Mouse (Mus musculus): Measurements from ENCODE around the gene Ankrd11.

DNA sequence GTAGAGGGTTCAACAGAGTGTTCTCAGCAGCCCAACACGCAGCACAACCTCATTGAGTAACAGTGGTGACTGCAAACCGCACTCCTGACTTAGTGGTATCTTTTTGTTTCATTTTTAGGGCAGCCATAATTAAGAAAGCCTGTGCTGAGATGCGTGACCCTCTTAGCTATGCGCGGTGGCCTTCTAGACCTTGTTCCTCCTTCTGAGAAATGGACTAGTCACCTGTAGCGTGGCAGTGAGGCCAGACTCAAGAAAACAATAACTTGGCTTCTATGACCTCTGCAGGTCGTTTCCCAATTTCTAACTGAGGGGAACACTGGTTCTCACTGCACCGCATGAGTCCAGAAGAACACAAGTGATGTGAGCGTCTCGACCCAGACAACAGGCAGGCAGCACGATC, 137.6 kb downstream of the Ankrd11 start:
- TF ChIP-seq CTCF (conservative IDR thresholded peaks at IDR 0.05; ENCODE audit: low read length) (no peak), POU5F1 (IDR thresholded peaks at IDR 0.05; ENCODE audit: borderline replicate concordance, low read length) (no peak), NANOG (IDR thresholded peaks at IDR 0.05; ENCODE audit: borderline replicate concordance, low read length) (no peak)

Measured in E14TG2a.4 (cell line).